Mouse (Mus musculus) cortical plate, adult 2 months (tissue): ENCODE results near the gene Espn. TPM values are rescaled to one million over a fixed set of nuclear protein-coding genes. Genes with fewer than 3 reads are reported as not detected.
A peak's percentile ranks its signal among the peaks of the same experiment; 100 is the strongest.

Experiments used
- H3K27ac ChIP-seq: fragments of 200-500 bp; 2 replicates; pipeline ENCODE4 v1.5.1; 2012; ENCODE audit warnings: low read length, control low read depth, inconsistent platforms; ENCODE audit not compliant: insufficient read depth
- H3K4me1 ChIP-seq: fragments of 200-500 bp; 2 replicates; pipeline ENCODE4 v1.6.1; 2011; ENCODE audit warnings: low read length; ENCODE audit not compliant: control insufficient read depth, insufficient read depth
- H3K4me3 ChIP-seq: fragments of 200-500 bp; 2 replicates; pipeline ENCODE4 v1.5.1; 2011; ENCODE audit warnings: mild to moderate bottlenecking, low read length, control low read depth; ENCODE audit not compliant: insufficient read depth
- CTCF ChIP-seq: fragments of 200-500 bp; IDR thresholded peaks from 2 replicates; pipeline ENCODE4 v1.5.1; 2011; ENCODE audit warnings: mild to moderate bottlenecking, control low read depth, low read length; ENCODE audit not compliant: insufficient read depth; ENCODE audit errors: extremely low read depth
- POLR2A ChIP-seq: fragments of 200-500 bp; IDR thresholded peaks from 2 replicates; pipeline ENCODE4 v1.6.1; 2011; ENCODE audit warnings: mild to moderate bottlenecking, low read length, control low read depth; ENCODE audit not compliant: insufficient read depth; ENCODE audit errors: extremely low read depth
- polyA plus RNA-seq: library from polyadenylated mRNA; depleted of rRNA; stranded (reverse); fragments of >200 nt; gene quantifications from 2 replicates; pipeline ENCODE4 v1.2.3, GENCODE M21; 2012

The Espn gene
- polyA plus RNA-seq, 1 experiment = 1.8 TPM

GRCm38 (mm10) chr4:152107493-152107892 is 44.7 kb downstream of the Espn start:
- peak overlapping the region; percentile 1; the same call in 1 of the 2 replicates for H3K4me3 ChIP-seq
- TF ChIP-seq POLR2A (no peak), CTCF (no peak)
- H3K4me1 ChIP-seq = peaks cover 2% of the 10 kb centered on the region; the same call in 1 of the 2 replicates
- no peak overlapping the region for H3K27ac ChIP-seq

GRCm38 (mm10) chr4:152106746-152107145 is 45.4 kb downstream of the Espn start:
- Histone ChIP-seq H3K4me3 (no peak overlapping the region), H3K27ac (no peak overlapping the region), H3K4me1 (peaks cover 3% of the 10 kb centered on the region; the same call in 1 of the 2 replicates)
- TF ChIP-seq CTCF (0 out of 2 replicates have a peak, but pooled peaks have one; percentile 10), POLR2A (no peak)

- Histone ChIP-seq H3K4me3 (no peak overlapping the region), H3K27ac (no peak overlapping the region), H3K4me1 (peaks cover 13% of the 10 kb centered on the region)
- TF ChIP-seq CTCF = peak; percentile 83
- no peak for TF ChIP-seq POLR2A
Measured at GRCm38 (mm10) chr4:152103025-152103424, 49.1 kb downstream of the Espn start.

- Histone ChIP-seq H3K27ac (0 out of 2 replicates have a peak overlapping the region, but pooled peaks have one; percentile 20), H3K4me1 (peaks cover 11% of the 10 kb centered on the region), H3K4me3 (no peak overlapping the region)
- TF ChIP-seq CTCF (no peak), POLR2A (no peak)
Measured at GRCm38 (mm10) chr4:152101921-152102320, 50.2 kb downstream of the Espn start.

- peaks cover 11% of the 10 kb centered on the region for H3K4me1 ChIP-seq
- H3K27ac ChIP-seq = peak overlapping the region; percentile 83
- no peak overlapping the region for H3K4me3 ChIP-seq
- TF ChIP-seq POLR2A (no peak), CTCF (no peak)
Measured at GRCm38 (mm10) chr4:152101081-152101653, 51.0 kb downstream of the Espn start.

GRCm38 (mm10) chr4:152100541-152100940 is 51.6 kb downstream of the Espn start:
- Histone ChIP-seq H3K4me1 (peaks cover 11% of the 10 kb centered on the region), H3K4me3 (no peak overlapping the region), H3K27ac (peak overlapping the region; percentile 83)
- TF ChIP-seq CTCF (no peak), POLR2A (peak; percentile 31; the same call in 1 of the 2 replicates)

GRCm38 (mm10) chr4:152097911-152098799 is 54.0 kb downstream of the Espn start:
- Histone ChIP-seq H3K27ac (peak overlapping the region; percentile 17; the same call in 1 of the 2 replicates), H3K4me1 (peaks cover 11% of the 10 kb centered on the region), H3K4me3 (no peak overlapping the region)
- TF ChIP-seq CTCF (no peak), POLR2A (no peak)

GRCm38 (mm10) chr4:152096927-152097326 is 55.2 kb downstream of the Espn start:
- Histone ChIP-seq H3K4me3 (peak overlapping the region; percentile 30), H3K4me1 (peaks cover 11% of the 10 kb centered on the region), H3K27ac (peak overlapping the region; percentile 87)
- TF ChIP-seq CTCF (no peak), POLR2A (no peak)
